Mouse (Mus musculus) brain, embryonic 14.5 days (tissue): ENCODE measurements around the gene 6430628N08Rik. TPM values are rescaled to one million over a fixed set of nuclear protein-coding genes. Genes with fewer than 3 reads are reported as not detected.

Experiments
- DNase-seq: peaks from one replicate; pipeline ENCODE4 v3.0.0-alpha.2; 2011; ENCODE audit warnings: low read depth
- CTCF ChIP-seq: fragments of 200-500 bp; IDR thresholded peaks from 2 replicates; pipeline ENCODE4 v1.5.1; 2012; ENCODE audit warnings: inconsistent platforms, mild to moderate bottlenecking, moderate library complexity, borderline replicate concordance; ENCODE audit not compliant: insufficient read depth, insufficient read length; ENCODE audit errors: extremely low read depth
- POLR2A ChIP-seq: fragments of 200-500 bp; IDR thresholded peaks from 2 replicates; pipeline ENCODE4 v1.6.1; 2012; ENCODE audit warnings: mild to moderate bottlenecking, inconsistent platforms, borderline replicate concordance; ENCODE audit not compliant: poor library complexity, insufficient read depth, insufficient read length, severe bottlenecking; ENCODE audit errors: extremely low read depth
- polyA plus RNA-seq: library from polyadenylated mRNA; depleted of rRNA; stranded (reverse); fragments of >200 nt; gene quantifications from 2 replicates; pipeline ENCODE4 v1.2.3, GENCODE M21; 2012; rRNA removed

The 6430628N08Rik gene
- polyA plus RNA-seq, 1 experiment = 0.08 TPM

GRCm38 (mm10) chr4:115941242-115941820 lies 50.9 kb downstream of the 6430628N08Rik start:
- no peak for TF ChIP-seq POLR2A
- peak; percentile 59 for DNase-seq

GRCm38 (mm10) chr4:115943669-115944314 lies 53.3 kb downstream of the 6430628N08Rik start:
- no peak for DNase-seq
- TF ChIP-seq CTCF (no peak), POLR2A (no peak)

Other genes with a start within 250 kb of the 6430628N08Rik start
- 0.72 and 0.89 TPM in 2 replicates for gene Cyp4b1, start 242.9 kb upstream of the 6430628N08Rik start, polyA plus RNA-seq
- 17.3 and 18.1 TPM in 2 replicates for gene Efcab14, start 152.9 kb upstream of the 6430628N08Rik start, polyA plus RNA-seq
- 0.40 and 0.54 TPM in 2 replicates for gene Tex38, start 109.6 kb upstream of the 6430628N08Rik start, polyA plus RNA-seq
- gene Atpaf1, start 105.9 kb upstream of the 6430628N08Rik start, polyA plus RNA-seq = 27.3 and 27.6 TPM in 2 replicates
- 7.1 and 7.7 TPM in 2 replicates for gene Mob3c, start 62.6 kb upstream of the 6430628N08Rik start, polyA plus RNA-seq
- 37.3 and 52.9 TPM in 2 replicates for gene Mknk1, start 51.5 kb upstream of the 6430628N08Rik start, polyA plus RNA-seq
- gene Kncn, start 6.3 kb upstream of the 6430628N08Rik start, polyA plus RNA-seq = 0.10 and 0.18 TPM in 2 replicates
- 4.8 and 9.5 TPM in 2 replicates for gene Dmbx1, start 49.3 kb downstream of the 6430628N08Rik start, polyA plus RNA-seq
- gene Faah, start 127.3 kb downstream of the 6430628N08Rik start, polyA plus RNA-seq = 14.5 and 20.1 TPM in 2 replicates
- 8.1 and 8.2 TPM in 2 replicates for gene Nsun4, start 163.2 kb downstream of the 6430628N08Rik start, polyA plus RNA-seq
- gene Uqcrh, start 184.4 kb downstream of the 6430628N08Rik start, polyA plus RNA-seq = 362 and 404 TPM in 2 replicates
- gene Lrrc41, start 184.6 kb downstream of the 6430628N08Rik start, polyA plus RNA-seq = 59.2 and 59.6 TPM in 2 replicates
- gene Rad54l, start 233.0 kb downstream of the 6430628N08Rik start, polyA plus RNA-seq = 8.1 and 13.1 TPM in 2 replicates
- gene Pomgnt1, start 233.2 kb downstream of the 6430628N08Rik start, polyA plus RNA-seq = 73.2 and 79.8 TPM in 2 replicates